In genomic region chr14:104813977-104814584, GRCm38 (mm10) we compare ENCODE assay signal across 7 mouse cellular contexts.
DNase-seq lines count a peak whose midpoint lies in the region; ATAC-seq and TF ChIP-seq lines count a peak whose summit lies in the region.

No protein-coding gene starts in this region.

- TF ChIP-seq POLR2A in cortical plate, adult 2 months (IDR thresholded peaks at IDR 0.05; ENCODE audit: extremely low read depth, insufficient read depth, low read length), result no peak

- no peak overlapping the region for H3K27ac ChIP-seq in cortical plate, adult 2 months (ENCODE audit: insufficient read depth, low read length)

- TF ChIP-seq CTCF in G1E (IDR thresholded peaks at IDR 0.05; ENCODE audit: low read depth, low read length), result peak; percentile 41
- peak; percentile 62; the same call in 1 of the 2 replicates for TF ChIP-seq CTCF in cortical plate, adult 2 months (IDR thresholded peaks at IDR 0.05; ENCODE audit: extremely low read depth, insufficient read depth, low read length)

- H3K4me1 ChIP-seq in G1E (ENCODE audit: insufficient read depth, low read depth, low read length), result no peaks in the 10 kb centered on the region
- H3K4me1 ChIP-seq in cortical plate, adult 2 months (ENCODE audit: control insufficient read depth, insufficient read depth, low read length), result no peaks in the 10 kb centered on the region

- no peaks in the 10 kb centered on the region for H3K36me3 ChIP-seq in G1E (replicated peaks)

- H3K27me3 ChIP-seq in G1E (ENCODE audit: insufficient read depth, low read length), result no peaks in the 10 kb centered on the region

- peak; percentile 58; the same call in 1 of the 2 replicates for ATAC-seq in G1E (ENCODE audit: extremely low read depth, insufficient number of reproducible peaks, low FRiP score, poor library complexity, severe bottlenecking)
- peak; percentile 81 for ATAC-seq in megakaryocyte-erythroid progenitor cell, adult 5-6 weeks (replicated peaks; ENCODE audit: low FRiP score, low TSS enrichment, poor library complexity, severe bottlenecking)

- no peak overlapping the region for H3K4me3 ChIP-seq in G1E (ENCODE audit: low read depth, low read length)
- H3K4me3 ChIP-seq in cortical plate, adult 2 months (ENCODE audit: insufficient read depth, low read length), result no peak overlapping the region

- no peak for DNase-seq in G1E (ENCODE audit: low spot score)
- peak; percentile 42 to 89 for DNase-seq in adrenal gland, adult (ENCODE audit: inconsistent age in 2 of 2, low spot score in 1 of 2)
- DNase-seq in heart, adult 8-10 months (ENCODE audit: low spot score), result peak; percentile 29
- DNase-seq in layer of hippocampus, postnatal 25 days (ENCODE audit: extremely low spot score in 1 of 2, low spot score in 1 of 2), result peak; percentile 68 to 97
- DNase-seq in right cerebral cortex, postnatal 4 days, result peak; percentile 94

- H3K9me3 ChIP-seq in G1E (replicated peaks), result peaks cover 16% of the 10 kb centered on the region
